Mouse (Mus musculus) natural killer cell, adult 2 months (primary cell): Measurements from ENCODE around the gene Gan.
A peak's percentile ranks its signal among the peaks of the same experiment; 100 is the strongest.

Experiments
- DNase-seq, 2 experiments: peaks; one replicate each; pipeline ENCODE4 v3.0.0; 2022; ENCODE audit warnings: low spot score in 2 of 2

The Gan gene

GRCm38 (mm10) chr8:117252650-117253049 is 94.7 kb downstream of the Gan start:
- peak in 1 of 2 experiments; percentile 45 for DNase-seq

- no peak for DNase-seq
Measured at GRCm38 (mm10) chr8:117253390-117254269, 95.7 kb downstream of the Gan start.

- DNase-seq: no peak
Measured at GRCm38 (mm10) chr8:117254496-117254895, 96.6 kb downstream of the Gan start.

GRCm38 (mm10) chr8:117256292-117256938 is 98.5 kb downstream of the Gan start:
- DNase-seq: peak; percentile 91 to 93

GRCm38 (mm10) chr8:117257029-117257820 is 99.3 kb downstream of the Gan start, which contains the start of gene Cmip:
Gene Cmip (plus strand): TSS chr8:117257064.
- DNase-seq: peak in 1 of 2 experiments; percentile 40

GRCm38 (mm10) chr8:117257821-117258575 is 100.1 kb downstream of the Gan start:
- DNase-seq: peak; percentile 28 to 32

- no peak for DNase-seq
Measured at GRCm38 (mm10) chr8:117258576-117259040, 100.7 kb downstream of the Gan start.

- DNase-seq: no peak
Measured at GRCm38 (mm10) chr8:117259431-117260001, 101.6 kb downstream of the Gan start.

- DNase-seq: no peak
Measured at GRCm38 (mm10) chr8:117260234-117260929, 102.4 kb downstream of the Gan start.

- DNase-seq: no peak
Measured at GRCm38 (mm10) chr8:117260930-117261475, 103.1 kb downstream of the Gan start.

GRCm38 (mm10) chr8:117261702-117262101 is 103.8 kb downstream of the Gan start:
- no peak for DNase-seq

- DNase-seq: no peak
Measured at GRCm38 (mm10) chr8:117262685-117263084, 104.8 kb downstream of the Gan start.

GRCm38 (mm10) chr8:117263442-117263841 is 105.5 kb downstream of the Gan start:
- DNase-seq: no peak

GRCm38 (mm10) chr8:117265079-117265478 is 107.1 kb downstream of the Gan start:
- DNase-seq: no peak
